Mouse (Mus musculus) small intestine, adult 10 weeks (tissue): ENCODE results near the gene Cul5. TPM values are rescaled to one million over a fixed set of nuclear protein-coding genes. Genes with fewer than 3 reads are reported as not detected.

Source experiments
- polyA plus RNA-seq: library from polyadenylated mRNA; stranded (reverse); fragments of 350-450 nt; fragmentation: Illumina TruSeq; extraction: RNeasy Lipid Tissue Mini Kit (QIAGEN cat#74804); gene quantifications from one replicate; pipeline ENCODE4 v1.2.3, GENCODE M21; 2014; ENCODE audit warnings: low replicate concordance

Cul5 gene
- polyA plus RNA-seq, result 52.2 TPM

DNA sequence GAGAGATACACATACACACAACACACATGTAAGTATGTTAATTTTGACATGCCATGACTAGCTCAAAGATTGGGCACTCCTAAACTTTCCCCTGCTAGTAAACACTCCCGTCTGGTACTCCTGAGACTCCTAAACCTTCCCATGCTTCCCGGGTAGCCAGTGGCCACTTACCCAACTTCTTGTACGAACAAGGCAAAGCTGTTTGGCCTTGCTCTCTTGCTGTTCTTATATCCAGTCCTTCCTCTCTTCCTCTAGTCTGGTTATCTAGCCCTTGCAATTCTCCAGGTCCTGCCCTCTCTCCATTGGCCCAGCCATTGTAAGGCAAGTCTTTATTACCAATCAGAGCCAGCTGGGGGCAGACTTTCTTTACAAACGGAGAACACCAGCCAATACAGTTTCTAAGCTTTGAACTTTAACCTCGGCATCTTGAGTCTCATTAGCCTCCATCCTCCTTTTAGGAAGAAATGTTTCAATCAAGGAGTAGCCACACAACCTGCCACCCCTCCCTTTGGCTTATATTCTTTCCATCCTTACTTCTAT lies at the start of gene Cul5:
TSS of gene Cul5 (minus strand) at position 335 of the 540 bp plus-strand sequence.

DNA sequence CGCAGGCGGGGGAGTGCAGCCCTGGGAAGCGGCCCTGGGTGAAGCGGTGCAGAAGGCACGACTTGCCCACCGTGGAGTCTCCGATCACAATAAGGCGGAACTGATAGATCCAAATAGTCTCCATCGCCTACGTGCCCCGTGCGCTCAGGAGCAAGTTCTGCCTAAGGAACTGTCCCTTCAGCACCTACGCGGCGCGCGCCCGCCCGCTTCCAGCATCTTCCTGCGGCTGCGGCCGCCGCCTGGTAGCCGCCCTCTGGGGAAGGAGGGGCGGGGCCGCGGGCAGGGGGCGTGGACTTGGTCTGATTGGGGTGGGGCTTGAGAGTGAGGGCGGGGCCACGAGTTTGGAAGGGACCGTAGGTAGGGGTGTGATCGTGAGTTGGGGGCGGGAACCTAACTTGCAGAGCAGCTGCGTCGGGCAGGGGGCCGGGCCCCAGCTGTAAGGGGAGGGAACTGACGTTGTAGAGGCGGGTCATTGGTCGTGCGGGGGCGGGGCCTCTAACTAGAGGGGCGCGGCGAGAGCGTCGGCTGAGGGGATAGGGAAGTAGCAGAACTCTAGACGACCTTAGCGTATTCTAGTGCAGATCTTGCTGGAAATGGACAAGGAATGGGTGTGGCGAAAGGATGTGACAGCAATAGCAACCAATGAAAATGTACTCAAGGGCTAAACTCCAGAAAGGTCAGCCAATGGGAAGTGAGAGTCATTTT lies 36.3 kb upstream of the Cul5 start, which contains the start of gene Rab39:
TSS of gene Rab39 (minus strand) at position 241 of the 705 bp plus-strand sequence.

DNA sequence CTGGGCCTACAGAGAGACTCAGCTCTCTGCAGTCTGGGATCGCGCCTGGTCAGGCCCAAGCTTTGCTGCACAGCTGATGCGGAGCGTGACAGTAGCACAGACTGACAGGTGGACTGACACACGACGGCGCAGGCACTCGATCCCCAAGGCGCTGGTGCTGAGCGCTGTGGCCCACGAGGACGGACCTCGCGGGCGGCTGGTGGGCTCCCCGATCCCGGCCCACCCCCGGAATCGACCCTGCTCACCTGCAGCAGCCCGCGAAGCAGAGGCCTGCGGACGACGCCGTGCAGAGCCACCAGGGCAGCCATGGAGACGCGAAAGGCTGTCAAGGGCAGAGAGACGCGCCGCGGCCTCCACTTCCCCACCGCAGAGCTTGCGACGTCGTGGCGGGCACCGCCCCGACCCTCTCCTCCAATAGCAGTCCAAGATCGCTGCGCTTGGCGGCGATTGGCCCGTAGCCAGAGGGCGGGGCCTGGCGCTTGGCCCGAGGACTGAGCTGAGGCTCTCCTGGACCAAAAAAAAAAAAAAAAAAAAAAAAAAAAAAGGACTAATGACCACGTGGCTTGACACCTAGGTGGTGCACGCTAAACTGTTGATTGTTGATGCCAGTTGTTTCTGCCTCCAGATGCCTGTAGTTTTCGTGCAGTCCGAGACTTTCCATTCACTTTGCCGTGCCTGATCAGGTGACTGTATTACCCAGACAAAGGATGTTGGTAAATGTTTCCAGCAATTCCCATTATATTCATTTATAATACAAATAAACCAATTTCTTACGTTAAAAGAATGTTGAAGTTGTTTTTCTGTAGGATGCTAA lies 59.6 kb downstream of the Cul5 start, which contains the start of gene Acat1:
TSS of gene Acat1 (minus strand) at position 415 of the 814 bp plus-strand sequence.

Other genes starting within 250 kb of the Cul5 start
- 5.1 TPM for gene Atm, start 133.3 kb downstream of the Cul5 start, polyA plus RNA-seq
- gene Npat, start 133.0 kb downstream of the Cul5 start, polyA plus RNA-seq, result 17.1 TPM
- 144 TPM for gene Acat1, start 59.6 kb downstream of the Cul5 start, polyA plus RNA-seq
- gene Rab39, start 36.2 kb upstream of the Cul5 start, polyA plus RNA-seq, result 1.7 TPM
- gene Slc35f2, start 101.5 kb upstream of the Cul5 start, polyA plus RNA-seq, result 45.6 TPM
- gene Sln, start 180.2 kb upstream of the Cul5 start, polyA plus RNA-seq, result not detected